Mouse (Mus musculus) liver, embryonic 15.5 days (tissue): Measurements from ENCODE around the gene Map7d1. TPM values are rescaled to one million over a fixed set of nuclear protein-coding genes. Genes with fewer than 3 reads are reported as not detected.

Experiments
- ATAC-seq: fragments of 200-750 bp; cut with Nextera tagmentation; 2 replicates; pipeline ENCODE4 v1.8.0; 2017; ENCODE audit warnings: moderate number of reproducible peaks, mild to moderate bottlenecking, moderate library complexity; ENCODE audit not compliant: insufficient read depth
- H3K27ac ChIP-seq: fragments of 300-500 bp; sonication (generic); replicated peaks from 2 replicates; pipeline ENCODE4 v1.5.1; 2015; ENCODE audit warnings: mild to moderate bottlenecking, inconsistent platforms
- H3K27me3 ChIP-seq: fragments of 300-500 bp; sonication (generic); 2 replicates; pipeline ENCODE4 v1.6.1; 2015; ENCODE audit warnings: mild to moderate bottlenecking, inconsistent platforms
- H3K36me3 ChIP-seq: fragments of 300-500 bp; sonication (generic); replicated peaks from 2 replicates; pipeline ENCODE4 v1.6.1; 2015; ENCODE audit warnings: moderate library complexity, mild to moderate bottlenecking, inconsistent platforms
- H3K4me1 ChIP-seq: fragments of 300-500 bp; sonication (generic); replicated peaks from 2 replicates; pipeline ENCODE4 v1.6.1; 2015; ENCODE audit warnings: inconsistent platforms
- H3K4me2 ChIP-seq: fragments of 300-500 bp; sonication (generic); 2 replicates; pipeline ENCODE4 v1.6.1; 2015; ENCODE audit warnings: moderate library complexity, mild to moderate bottlenecking, inconsistent platforms
- H3K4me3 ChIP-seq: fragments of 300-500 bp; sonication (generic); replicated peaks from 2 replicates; pipeline ENCODE4 v1.5.1; 2015; ENCODE audit warnings: mild to moderate bottlenecking, inconsistent platforms
- H3K9ac ChIP-seq: fragments of 300-500 bp; sonication (generic); 2 replicates; pipeline ENCODE4 v1.6.1; 2015; ENCODE audit warnings: moderate library complexity, mild to moderate bottlenecking, inconsistent platforms
- H3K9me3 ChIP-seq: fragments of 300-500 bp; sonication (generic); replicated peaks from 2 replicates; pipeline ENCODE4 v1.6.1; 2016; ENCODE audit warnings: inconsistent platforms
- WGBS: fragments of 180-500 bp; shearing (Covaris S2); methylation state at CpG from one replicate; pipeline ENCODE4 v1.1.7; 2015; ENCODE audit warnings: mixed read lengths; ENCODE audit not compliant: insufficient replicate concordance; 5-methylcytosine and 5-hydroxymethylcytosine counted together
- polyA plus RNA-seq: library from polyadenylated mRNA; unstranded; fragments of >200 nt; fragmentation: Nextera tagmentation; extraction: Ambion mirVana; gene quantifications from 2 replicates; pipeline ENCODE4 v1.2.1, GENCODE M21; 2015

Map7d1 gene
- polyA plus RNA-seq, 1 experiment from 2014 or later = 6.7 TPM

GRCm38 (mm10) chr4:126254315-126255112 lies 1.6 kb downstream of the Map7d1 start:
- peaks cover 51% of the 10 kb centered on the region for H3K27me3 ChIP-seq
- peak overlapping the region; percentile 99 for H3K4me2 ChIP-seq
- H3K9ac ChIP-seq = 0 out of 2 replicates have a peak overlapping the region, but pooled peaks have one; percentile 25
- H3K27ac ChIP-seq = no peak overlapping the region; the same call in 1 of the 2 replicates
- no peak for ATAC-seq
- H3K4me3 ChIP-seq = peak overlapping the region; percentile 81
- WGBS = 37% methylated on average over 9 of the region's 9 CpGs
- H3K36me3 ChIP-seq = no peaks in the 10 kb centered on the region
- peaks cover 75% of the 10 kb centered on the region for H3K4me1 ChIP-seq
- no peaks in the 10 kb centered on the region for H3K9me3 ChIP-seq

GRCm38 (mm10) chr4:126253637-126254272 lies 2.4 kb downstream of the Map7d1 start:
- Histone ChIP-seq H3K9ac (no peak overlapping the region), H3K27me3 (peaks cover 43% of the 10 kb centered on the region), H3K36me3 (no peaks in the 10 kb centered on the region), H3K4me1 (peaks cover 68% of the 10 kb centered on the region), H3K27ac (no peak overlapping the region), H3K4me3 (no peak overlapping the region), H3K4me2 (peak overlapping the region; percentile 99; the same call in 1 of the 2 replicates), H3K9me3 (no peaks in the 10 kb centered on the region)
- no peak for ATAC-seq
- 64% methylated on average over 14 of the region's 14 CpGs for WGBS

GRCm38 (mm10) chr4:126252411-126253237 lies 3.5 kb downstream of the Map7d1 start:
- H3K9me3 ChIP-seq = no peaks in the 10 kb centered on the region
- peaks cover 59% of the 10 kb centered on the region for H3K4me1 ChIP-seq
- H3K27me3 ChIP-seq = peaks cover 34% of the 10 kb centered on the region
- H3K27ac ChIP-seq = no peak overlapping the region
- no peak for ATAC-seq
- WGBS = 72% methylated on average over 17 of the region's 17 CpGs
- H3K4me2 ChIP-seq = 0 out of 2 replicates have a peak overlapping the region, but pooled peaks have one; percentile 23
- H3K4me3 ChIP-seq = no peak overlapping the region
- no peak overlapping the region for H3K9ac ChIP-seq
- H3K36me3 ChIP-seq = no peaks in the 10 kb centered on the region

GRCm38 (mm10) chr4:126251655-126252254 lies 4.4 kb downstream of the Map7d1 start:
- H3K4me1 ChIP-seq = peaks cover 51% of the 10 kb centered on the region
- no peak overlapping the region for H3K4me3 ChIP-seq
- peak overlapping the region; percentile 23 for H3K4me2 ChIP-seq
- peaks cover 25% of the 10 kb centered on the region for H3K27me3 ChIP-seq
- 28% methylated on average over 11 of the region's 11 CpGs for WGBS
- no peak for ATAC-seq
- no peaks in the 10 kb centered on the region for H3K36me3 ChIP-seq
- H3K9ac ChIP-seq = no peak overlapping the region
- no peaks in the 10 kb centered on the region for H3K9me3 ChIP-seq
- no peak overlapping the region; the same call in 1 of the 2 replicates for H3K27ac ChIP-seq

- Histone ChIP-seq H3K36me3 (no peaks in the 10 kb centered on the region), H3K4me3 (no peak overlapping the region), H3K4me2 (no peak overlapping the region), H3K27ac (no peak overlapping the region; the same call in 1 of the 2 replicates), H3K9me3 (no peaks in the 10 kb centered on the region), H3K9ac (no peak overlapping the region), H3K4me1 (peaks cover 41% of the 10 kb centered on the region), H3K27me3 (peaks cover 15% of the 10 kb centered on the region)
- ATAC-seq = no peak
- 64% methylated on average over 4 of the region's 4 CpGs for whole genome bisulfite sequencing
Measured at GRCm38 (mm10) chr4:126250659-126251058, 5.5 kb downstream of the Map7d1 start.

GRCm38 (mm10) chr4:126248261-126248868 lies 7.8 kb downstream of the Map7d1 start:
- no peaks in the 10 kb centered on the region for H3K36me3 ChIP-seq
- H3K27me3 ChIP-seq = no peaks in the 10 kb centered on the region
- WGBS = 42% methylated on average over 11 of the region's 11 CpGs
- no peak overlapping the region for H3K9ac ChIP-seq
- no peak for ATAC-seq
- no peak overlapping the region for H3K4me3 ChIP-seq
- H3K27ac ChIP-seq = no peak overlapping the region
- no peaks in the 10 kb centered on the region for H3K9me3 ChIP-seq
- H3K4me1 ChIP-seq = peaks cover 18% of the 10 kb centered on the region
- H3K4me2 ChIP-seq = no peak overlapping the region

- Histone ChIP-seq H3K36me3 (peaks cover 9% of the 10 kb centered on the region; the same call in 1 of the 2 replicates), H3K27ac (no peak overlapping the region), H3K27me3 (no peaks in the 10 kb centered on the region), H3K4me1 (peaks cover under 1% of the 10 kb centered on the region; the same call in 1 of the 2 replicates), H3K9me3 (no peaks in the 10 kb centered on the region), H3K9ac (no peak overlapping the region), H3K4me3 (no peak overlapping the region), H3K4me2 (no peak overlapping the region)
- whole genome bisulfite sequencing = 67% methylated on average over 13 of the region's 13 CpGs
- no peak for ATAC-seq
Measured at GRCm38 (mm10) chr4:126246202-126246889, 9.8 kb downstream of the Map7d1 start.

- WGBS = 76% methylated on average over 6 of the region's 6 CpGs
- H3K4me2 ChIP-seq = no peak overlapping the region
- peaks cover 27% of the 10 kb centered on the region for H3K36me3 ChIP-seq
- ATAC-seq = no peak
- no peak overlapping the region for H3K27ac ChIP-seq
- no peaks in the 10 kb centered on the region for H3K9me3 ChIP-seq
- H3K27me3 ChIP-seq = no peaks in the 10 kb centered on the region
- H3K4me3 ChIP-seq = no peak overlapping the region
- H3K4me1 ChIP-seq = no peaks in the 10 kb centered on the region
- no peak overlapping the region for H3K9ac ChIP-seq
Measured at GRCm38 (mm10) chr4:126242510-126242909, 13.6 kb downstream of the Map7d1 start.

- H3K27me3 ChIP-seq = no peaks in the 10 kb centered on the region
- H3K9ac ChIP-seq = no peak overlapping the region
- no peak overlapping the region for H3K27ac ChIP-seq
- H3K9me3 ChIP-seq = no peaks in the 10 kb centered on the region
- no peak for ATAC-seq
- no peak overlapping the region for H3K4me3 ChIP-seq
- H3K4me1 ChIP-seq = no peaks in the 10 kb centered on the region
- no peak overlapping the region for H3K4me2 ChIP-seq
- WGBS = 56% methylated on average over 9 of the region's 9 CpGs
- peaks cover 31% of the 10 kb centered on the region for H3K36me3 ChIP-seq
Measured at GRCm38 (mm10) chr4:126241956-126242355, 14.2 kb downstream of the Map7d1 start.
